Mouse (Mus musculus) 3134 (cell line): ENCODE measurements around the gene Wnt8b.

Experiments
- DNase-seq: peaks from one replicate; pipeline ENCODE4 v3.0.0-alpha.2; 2011; ENCODE audit warnings: low spot score; ENCODE audit not compliant: insufficient read length; ENCODE audit errors: extremely low read depth

Gene Wnt8b

DNA sequence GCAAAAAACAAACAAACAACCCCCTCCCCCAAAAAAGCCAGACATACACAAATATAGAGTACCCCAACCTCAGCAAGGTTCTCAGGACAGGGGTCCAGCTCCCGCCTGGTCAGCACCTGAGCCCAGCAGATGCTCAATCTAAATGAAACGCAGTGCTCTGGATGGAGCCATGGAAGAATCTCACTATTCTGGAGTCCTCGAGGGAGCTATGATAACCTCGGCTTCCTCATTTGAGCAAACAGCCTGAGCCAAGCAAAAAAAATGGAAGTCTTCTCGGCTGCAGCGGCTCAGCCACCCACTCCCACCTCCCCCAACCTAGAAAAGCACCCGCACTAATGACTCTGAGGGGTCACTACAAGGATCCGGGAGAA, 61.2 kb downstream of the Wnt8b start:
- DNase-seq = peak; percentile 28

DNA sequence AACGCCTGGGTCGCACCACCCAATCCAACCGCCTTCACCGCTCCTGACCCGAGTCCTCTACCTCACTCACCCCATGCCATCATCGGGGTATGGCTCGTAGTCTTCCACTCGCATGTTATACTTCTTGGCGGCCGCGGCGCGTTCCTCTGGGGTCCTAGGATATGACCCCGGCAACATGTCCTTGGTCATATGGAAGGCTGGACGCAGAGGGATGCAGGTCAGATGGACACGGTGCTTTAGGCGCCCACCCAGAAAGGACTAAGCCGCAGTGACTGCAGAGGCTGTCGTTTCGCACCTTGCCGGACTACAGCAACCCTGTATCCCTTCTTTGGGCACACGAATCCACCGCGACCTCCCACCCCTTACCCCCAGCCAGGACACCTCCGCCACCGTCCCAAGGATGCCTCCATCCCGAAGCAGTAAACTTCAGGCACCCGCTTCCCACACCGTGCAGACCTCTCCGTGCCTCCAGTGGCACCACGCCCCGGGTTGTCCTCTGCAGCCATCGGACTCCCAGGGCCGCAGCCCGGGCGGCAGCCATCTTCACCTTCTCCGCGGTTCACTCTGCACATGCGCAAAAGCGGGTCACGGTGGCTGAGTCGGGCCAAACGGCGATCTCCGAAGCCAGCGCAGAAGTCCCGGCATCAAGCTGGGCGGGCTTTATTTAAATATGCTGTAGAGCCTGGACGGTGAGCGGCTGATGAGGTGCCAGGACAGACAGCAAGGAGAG, 61.8 kb downstream of the Wnt8b start, which contains the start of gene Ndufb8:
Ndufb8 (minus strand) TSS at position 580 of the 730 bp plus-strand sequence.
- peak; percentile 91 for DNase-seq

DNA sequence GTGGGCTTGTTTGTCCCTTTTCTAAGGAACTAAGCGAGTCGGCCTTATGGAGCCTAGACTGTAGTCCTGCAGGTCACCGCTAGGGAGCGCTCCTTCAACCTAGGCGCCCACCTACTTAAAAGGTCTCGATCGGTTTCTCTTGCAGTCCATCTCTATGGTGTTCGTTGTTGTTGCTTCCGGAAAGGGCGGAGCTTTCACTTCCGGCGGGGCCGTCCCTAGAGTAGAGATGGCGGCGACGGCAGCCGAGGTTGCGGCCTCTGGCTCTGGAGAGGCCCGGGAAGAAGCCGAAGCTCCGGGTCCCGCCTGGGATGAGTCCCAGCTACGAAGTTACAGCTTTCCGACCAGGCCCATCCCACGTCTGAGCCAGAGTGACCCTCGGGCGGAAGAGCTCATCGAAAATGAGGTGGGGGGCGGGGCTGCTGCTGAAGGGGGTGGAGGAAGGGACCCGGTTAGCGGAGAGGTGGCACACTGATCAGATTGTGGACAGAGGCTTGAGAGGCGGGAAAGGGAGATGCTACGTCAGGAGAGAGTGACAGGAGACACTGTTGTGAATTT, 69.5 kb downstream of the Wnt8b start, which contains the start of gene Hif1an:
Hif1an (plus strand) TSS at position 199 of the 555 bp plus-strand sequence.
- DNase-seq = peak; percentile 88
